Mouse (Mus musculus): Measurements from ENCODE around the gene Msln. TPM values are rescaled to one million over a fixed set of nuclear protein-coding genes. Genes with fewer than 3 reads are reported as not detected.

Msln gene
- polyA plus RNA-seq, 1 experiment from 2014 or later = 9.6 TPM

DNA sequence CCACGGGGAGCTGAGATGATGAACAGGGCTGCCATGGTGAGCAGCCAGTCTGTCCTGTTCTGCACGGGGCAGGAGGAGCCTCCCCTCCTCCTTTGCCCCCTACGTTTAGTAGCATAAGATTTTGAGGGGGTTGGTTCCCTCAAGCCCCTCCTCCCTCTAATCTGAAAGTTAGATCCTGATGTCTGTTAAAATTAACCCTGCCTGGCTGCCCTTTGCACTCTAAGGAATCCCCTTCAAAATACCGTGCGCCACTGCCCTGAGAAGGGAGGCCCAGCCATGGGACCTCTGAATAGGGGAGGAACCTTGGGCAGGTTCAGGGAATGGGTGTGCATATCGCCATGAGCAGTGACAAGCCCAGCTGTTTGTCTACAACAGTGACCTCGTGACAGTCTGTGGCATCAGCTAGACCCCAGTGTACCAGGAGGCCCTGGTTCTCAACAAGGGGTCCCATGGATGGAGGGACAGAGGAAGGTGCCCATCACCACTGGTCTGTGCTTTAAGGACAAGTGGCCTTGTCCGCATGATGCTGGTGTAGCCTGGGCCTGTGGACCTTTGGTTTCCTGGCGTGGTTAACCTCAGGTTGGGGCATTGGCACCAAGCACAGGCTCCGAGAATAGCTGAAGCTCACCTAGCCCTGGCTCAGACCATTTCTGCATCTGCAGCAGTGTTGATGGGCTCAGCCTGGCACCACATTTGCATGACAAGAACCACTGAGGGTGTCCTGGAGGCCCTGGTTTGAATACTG, 21.3 kb upstream of the Msln start:
- DNase-seq (ENCODE audit: low spot score) (no peak), ATAC-seq (replicated peaks; ENCODE audit: low FRiP score, low read depth) (no peak)
- WGBS = 75% methylated on average over 10 of the region's 10 CpGs
- no peak overlapping the region for H3K27ac ChIP-seq
- H3K4me1 ChIP-seq (replicated peaks; ENCODE audit: insufficient read depth, low read length) = peaks cover 6% of the 10 kb centered on the region; the same call in 1 of the 2 replicates
- no peaks in the 10 kb centered on the region for H3K27me3 ChIP-seq (ENCODE audit: insufficient read depth, low read length)
- no peak overlapping the region for H3K9ac ChIP-seq (ENCODE audit: low read depth, low read length)
- TF ChIP-seq CTCF (IDR thresholded peaks at IDR 0.05; ENCODE audit: low read depth) = no peak
- 0 out of 2 replicates have a peak, but pooled peaks cover 15% of the 10 kb centered on the region for H3K36me3 ChIP-seq (ENCODE audit: insufficient read depth, low read length)
- no peak overlapping the region for H3K4me2 ChIP-seq (ENCODE audit: low read length)
- H3K9me3 ChIP-seq (replicated peaks; ENCODE audit: low read length) = no peaks in the 10 kb centered on the region
- no peak overlapping the region for H3K4me3 ChIP-seq (replicated peaks; ENCODE audit: low read depth, low read length)

- H3K27ac ChIP-seq = 0 out of 2 replicates have a peak within 1 kb of the TSS, but pooled peaks have one; percentile 14
- no peaks in the 10 kb centered on the region for H3K27me3 ChIP-seq (ENCODE audit: insufficient read depth, low read length)
- peak; percentile 86 for ATAC-seq (replicated peaks; ENCODE audit: low FRiP score, low read depth)
- peaks cover 6% of the 10 kb centered on the region; the same call in 1 of the 2 replicates for H3K4me1 ChIP-seq (replicated peaks; ENCODE audit: insufficient read depth, low read length)
- DNase-seq (ENCODE audit: low spot score) = peak; percentile 97
- no peaks in the 10 kb centered on the region for H3K9me3 ChIP-seq (replicated peaks; ENCODE audit: low read length)
- H3K4me3 ChIP-seq (replicated peaks; ENCODE audit: low read depth, low read length) = peak within 1 kb of the TSS; percentile 63
- 0 out of 2 replicates have a peak, but pooled peaks cover 9% of the 10 kb centered on the region for H3K36me3 ChIP-seq (ENCODE audit: insufficient read depth, low read length)
- peak within 1 kb of the TSS; percentile 72 for H3K9ac ChIP-seq (ENCODE audit: low read depth, low read length)
- TF ChIP-seq CTCF (IDR thresholded peaks at IDR 0.05; ENCODE audit: low read depth) = peak; percentile 99
- under 1% methylated on average over 37 of the region's 37 CpGs for WGBS
- peak within 1 kb of the TSS; percentile 84 for H3K4me2 ChIP-seq (ENCODE audit: low read length)
These were observed 19.5 kb upstream of the Msln start, which contains the start of gene Narfl for GRCm38 (mm10) chr17:25773549-25774120. Narfl (plus strand) TSS chr17:25773776.

DNA sequence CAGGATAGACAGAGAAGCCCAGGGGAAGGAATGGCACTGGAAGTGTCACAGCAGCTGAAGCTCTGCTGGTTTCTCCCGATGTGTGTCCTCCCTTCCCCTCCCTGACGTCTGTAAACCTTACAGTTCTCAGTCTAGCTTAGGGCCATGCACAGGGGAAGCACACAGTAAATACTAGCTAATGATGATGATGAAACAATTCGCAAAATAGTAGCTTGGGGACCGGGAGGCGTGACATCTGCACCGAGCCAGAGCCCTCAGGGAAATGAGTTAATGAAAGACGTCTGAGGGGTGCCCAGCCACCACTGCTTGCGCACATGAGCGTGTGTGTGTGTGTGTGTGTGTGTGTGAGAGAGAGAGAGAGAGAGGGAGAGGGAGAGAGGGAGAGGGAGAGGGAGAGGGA, 15.2 kb upstream of the Msln start:
- no peak overlapping the region for H3K9ac ChIP-seq (ENCODE audit: low read depth, low read length)
- TF ChIP-seq CTCF (IDR thresholded peaks at IDR 0.05; ENCODE audit: low read depth) = no peak
- no peak overlapping the region for H3K27ac ChIP-seq
- DNase-seq (ENCODE audit: low spot score) (no peak), ATAC-seq (replicated peaks; ENCODE audit: low FRiP score, low read depth) (no peak)
- no peaks in the 10 kb centered on the region for H3K36me3 ChIP-seq (ENCODE audit: insufficient read depth, low read length)
- WGBS = 53% methylated on average over 9 of the region's 9 CpGs
- H3K4me2 ChIP-seq (ENCODE audit: low read length) = no peak overlapping the region
- H3K4me1 ChIP-seq (replicated peaks; ENCODE audit: insufficient read depth, low read length) = peaks cover 3% of the 10 kb centered on the region; the same call in 1 of the 2 replicates
- H3K27me3 ChIP-seq (ENCODE audit: insufficient read depth, low read length) = no peaks in the 10 kb centered on the region
- H3K4me3 ChIP-seq (replicated peaks; ENCODE audit: low read depth, low read length) = no peak overlapping the region
- H3K9me3 ChIP-seq (replicated peaks; ENCODE audit: low read length) = no peaks in the 10 kb centered on the region

DNA sequence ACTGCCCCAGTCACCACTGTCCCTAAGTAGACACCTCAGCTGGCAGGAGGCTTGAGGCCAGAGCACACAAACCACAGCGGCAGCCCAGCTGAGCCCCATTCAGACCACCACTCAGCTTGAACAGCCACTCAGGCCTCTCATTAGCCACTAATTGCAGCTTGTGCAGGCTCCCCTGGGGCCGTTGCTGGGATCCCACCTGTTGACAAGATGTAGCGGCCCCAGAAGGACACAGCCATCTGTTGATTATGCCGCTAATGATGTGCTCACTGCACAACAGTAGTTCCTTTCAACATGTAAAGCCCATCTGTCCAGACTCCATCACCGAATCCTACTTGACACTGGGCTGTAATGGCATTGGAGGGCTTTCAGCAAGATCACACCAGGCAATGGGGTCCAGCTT, 11.7 kb upstream of the Msln start:
- H3K4me1 ChIP-seq (replicated peaks; ENCODE audit: insufficient read depth, low read length) = no peaks in the 10 kb centered on the region
- WGBS = 46% methylated on average over 5 of the region's 5 CpGs
- H3K4me3 ChIP-seq (replicated peaks; ENCODE audit: low read depth, low read length) = no peak overlapping the region
- no peaks in the 10 kb centered on the region for H3K27me3 ChIP-seq (ENCODE audit: insufficient read depth, low read length)
- no peak overlapping the region for H3K27ac ChIP-seq
- TF ChIP-seq CTCF (IDR thresholded peaks at IDR 0.05; ENCODE audit: low read depth) = no peak
- no peaks in the 10 kb centered on the region for H3K36me3 ChIP-seq (ENCODE audit: insufficient read depth, low read length)
- no peak for DNase-seq (ENCODE audit: low spot score)
- H3K9me3 ChIP-seq (replicated peaks; ENCODE audit: low read length) = no peaks in the 10 kb centered on the region
- no peak for ATAC-seq (replicated peaks; ENCODE audit: low FRiP score, low read depth)
- H3K4me2 ChIP-seq (ENCODE audit: low read length) = no peak overlapping the region
- no peak overlapping the region for H3K9ac ChIP-seq (ENCODE audit: low read depth, low read length)

DNA sequence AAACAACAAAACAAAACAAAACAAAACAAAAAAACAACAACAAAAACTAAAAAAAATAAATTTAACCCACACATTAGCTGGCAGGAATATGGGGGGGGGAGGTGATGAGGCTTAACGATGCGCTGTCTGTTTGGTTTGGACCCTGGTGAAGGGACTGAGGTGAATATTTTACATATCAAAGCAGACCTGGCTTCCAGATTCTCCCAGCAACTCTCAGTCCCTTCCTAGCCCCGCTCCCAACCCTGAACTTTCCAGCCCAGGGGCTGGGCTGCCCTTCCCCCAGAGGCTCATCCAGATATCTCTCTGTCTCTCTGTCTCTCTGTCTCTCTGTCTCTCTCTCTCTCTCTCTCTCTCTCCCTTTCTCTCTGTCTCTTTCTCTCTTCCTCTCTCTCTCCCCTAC, 8.4 kb upstream of the Msln start:
- Histone ChIP-seq H3K36me3 (ENCODE audit: insufficient read depth, low read length) (no peaks in the 10 kb centered on the region), H3K27ac (no peak overlapping the region), H3K27me3 (ENCODE audit: insufficient read depth, low read length) (no peaks in the 10 kb centered on the region), H3K4me1 (replicated peaks; ENCODE audit: insufficient read depth, low read length) (no peaks in the 10 kb centered on the region), H3K9ac (ENCODE audit: low read depth, low read length) (no peak overlapping the region), H3K9me3 (replicated peaks; ENCODE audit: low read length) (no peaks in the 10 kb centered on the region), H3K4me2 (ENCODE audit: low read length) (no peak overlapping the region), H3K4me3 (replicated peaks; ENCODE audit: low read depth, low read length) (no peak overlapping the region)
- DNase-seq (ENCODE audit: low spot score) = no peak
- TF ChIP-seq CTCF (IDR thresholded peaks at IDR 0.05; ENCODE audit: low read depth) = no peak
- no peak for ATAC-seq (replicated peaks; ENCODE audit: low FRiP score, low read depth)
- WGBS = 48% methylated on average over 3 of the region's 3 CpGs

DNA sequence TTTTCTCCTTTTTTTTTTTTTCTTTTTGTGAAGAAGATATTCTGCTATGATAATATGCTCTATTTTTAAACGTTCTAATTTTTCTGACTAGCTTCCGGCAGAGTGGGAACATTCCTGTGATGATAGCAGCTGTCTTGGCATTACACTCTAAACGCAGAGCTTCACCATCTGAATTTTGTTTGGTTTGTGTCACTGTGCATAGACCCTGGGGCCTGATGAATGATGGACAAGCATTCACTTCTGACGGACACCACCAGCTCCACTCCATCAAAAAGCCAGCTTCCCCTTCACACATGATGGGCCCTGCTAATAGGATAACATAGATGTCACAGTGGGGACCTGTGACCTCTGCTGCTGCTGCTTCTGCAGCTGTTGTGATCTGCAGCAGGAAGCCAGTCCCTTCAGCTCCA, 7.4 kb upstream of the Msln start:
- Histone ChIP-seq H3K9me3 (replicated peaks; ENCODE audit: low read length) (no peaks in the 10 kb centered on the region), H3K27me3 (ENCODE audit: insufficient read depth, low read length) (no peaks in the 10 kb centered on the region), H3K9ac (ENCODE audit: low read depth, low read length) (no peak overlapping the region), H3K4me3 (replicated peaks; ENCODE audit: low read depth, low read length) (no peak overlapping the region), H3K4me1 (replicated peaks; ENCODE audit: insufficient read depth, low read length) (no peaks in the 10 kb centered on the region), H3K27ac (no peak overlapping the region), H3K4me2 (ENCODE audit: low read length) (no peak overlapping the region), H3K36me3 (ENCODE audit: insufficient read depth, low read length) (no peaks in the 10 kb centered on the region)
- DNase-seq (ENCODE audit: low spot score) (no peak), ATAC-seq (replicated peaks; ENCODE audit: low FRiP score, low read depth) (no peak)
- 55% methylated on average over 4 of the region's 4 CpGs for WGBS
- TF ChIP-seq CTCF (IDR thresholded peaks at IDR 0.05; ENCODE audit: low read depth) = no peak

Measured in kidney, postnatal 0 days (tissue).